Mouse (Mus musculus): ENCODE measurements at regions not wholly inside any gene's neighbourhood (a gene's known extent, or its start where the extent isn't known, plus 50 kb on each side); places are given as distances from the start of the nearest gene placed in this dataset.

DNA sequence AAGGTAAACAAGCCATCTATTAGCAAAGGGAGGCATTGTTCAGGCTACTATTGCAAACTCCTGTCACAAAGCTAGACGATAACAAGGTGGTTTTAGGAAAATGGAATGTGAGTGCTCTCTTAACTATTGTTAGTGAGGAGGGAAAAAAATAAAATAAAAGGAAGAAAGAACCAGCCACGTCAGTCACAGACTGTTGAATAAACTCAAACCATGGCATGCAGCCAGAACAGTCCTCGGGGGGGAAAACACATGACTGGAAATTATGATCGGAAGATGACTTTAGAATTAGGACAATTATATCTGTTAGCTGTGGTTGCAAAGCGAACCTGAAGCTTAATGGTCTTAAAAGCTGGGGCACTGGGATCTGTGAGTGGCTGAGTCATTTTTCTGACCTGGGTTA, 524.1 kb downstream of the Tbc1d22a start:
- DNase-seq, result no peak

- no peak for DNase-seq
Measured at GRCm38 (mm10) chr15:86738776-86739175, 524.5 kb downstream of the Tbc1d22a start.

GRCm38 (mm10) chr15:86751436-86752136, 537.3 kb downstream of the Tbc1d22a start:
- no peak for DNase-seq

DNA sequence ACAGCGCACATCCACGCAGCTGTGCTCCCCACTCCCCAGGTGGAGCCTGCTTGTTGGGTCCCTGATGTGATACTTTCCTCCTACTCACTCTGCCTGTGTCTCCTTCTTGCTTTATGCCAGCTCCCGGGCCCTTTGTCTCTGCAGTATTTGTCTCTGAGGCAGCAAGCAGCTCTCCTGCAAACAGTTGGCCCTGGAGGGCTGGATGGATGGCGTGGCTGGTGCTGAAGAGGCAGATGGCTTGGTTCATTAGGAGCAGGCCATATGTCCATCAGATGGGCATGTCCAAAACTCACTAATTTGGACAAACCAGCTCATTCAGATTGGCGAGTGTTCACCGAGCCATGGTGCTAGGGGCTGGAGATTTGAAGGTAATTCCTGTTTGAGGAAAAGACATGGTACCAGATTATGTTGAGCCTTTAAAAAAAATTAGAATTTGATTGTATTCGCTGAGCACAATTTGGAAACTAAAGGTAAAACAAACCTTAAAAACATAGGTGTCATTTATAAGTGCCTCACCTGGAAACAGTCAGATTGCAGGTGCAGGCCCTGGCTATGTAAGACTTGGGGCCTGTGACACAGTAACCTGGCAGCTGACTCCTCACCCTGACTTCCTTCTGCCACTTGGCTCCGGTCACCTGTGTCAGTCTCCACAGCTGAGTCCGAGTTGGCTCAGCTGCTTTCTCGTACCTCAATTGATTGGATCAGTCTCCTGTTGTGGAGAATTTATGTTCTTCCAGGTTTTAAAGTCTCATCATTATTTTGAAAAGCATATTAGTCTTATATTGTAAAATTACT, 549.5 kb downstream of the Tbc1d22a start:
- DNase-seq, result no peak

DNA sequence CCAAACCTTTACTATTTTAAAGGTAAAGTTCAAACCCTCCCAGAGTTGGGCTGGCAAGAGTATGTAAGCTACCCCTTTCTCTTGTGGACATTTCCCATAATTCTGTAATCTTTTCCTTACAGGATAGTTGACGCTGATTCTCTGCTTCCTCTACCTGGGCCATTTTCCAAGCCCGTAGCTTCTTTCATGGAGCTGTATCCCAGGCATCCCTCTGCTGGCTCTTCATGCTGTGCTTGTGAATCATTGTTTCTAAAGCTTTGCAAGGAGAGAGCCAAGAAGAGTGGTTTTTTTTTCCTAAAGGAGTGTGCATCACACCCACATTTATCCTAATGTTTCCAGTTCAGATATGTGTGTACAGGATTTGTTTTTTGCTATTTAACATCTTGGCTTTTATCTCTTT, 553.4 kb downstream of the Tbc1d22a start:
- DNase-seq, result no peak

GRCm38 (mm10) chr15:86773041-86773440, 558.8 kb downstream of the Tbc1d22a start:
- peak; percentile 25 to 46 for DNase-seq

GRCm38 (mm10) chr15:86777998-86778397, 563.7 kb downstream of the Tbc1d22a start:
- DNase-seq, result peak in 1 of 2 experiments; percentile 38

- DNase-seq, result no peak
Measured at GRCm38 (mm10) chr15:86781160-86781559, 566.9 kb downstream of the Tbc1d22a start.

DNA sequence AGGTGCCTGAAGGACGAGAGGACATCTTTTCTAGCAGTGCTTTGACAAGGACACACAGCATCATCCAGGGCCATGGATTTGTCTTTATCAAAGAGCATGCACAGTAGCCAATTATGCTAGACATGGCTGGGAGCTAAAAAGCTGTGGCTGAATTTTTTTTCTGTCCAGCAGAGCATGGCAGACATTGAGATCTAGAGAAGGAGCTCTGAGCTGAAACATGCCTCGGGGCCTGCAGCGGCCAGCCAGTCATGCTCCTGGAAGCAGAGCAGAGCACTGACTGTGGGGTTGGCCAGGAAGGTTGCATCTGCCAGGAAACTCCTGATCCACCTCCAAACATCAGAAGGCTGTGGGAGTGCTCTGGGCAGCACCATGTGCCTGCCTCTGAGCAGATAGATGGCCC, 580.5 kb downstream of the Tbc1d22a start:
- DNase-seq, result no peak

GRCm38 (mm10) chr15:86798474-86799178, 584.4 kb downstream of the Tbc1d22a start:
- no peak for DNase-seq

GRCm38 (mm10) chr15:86807296-86808080, 593.2 kb downstream of the Tbc1d22a start:
- no peak for DNase-seq

DNA sequence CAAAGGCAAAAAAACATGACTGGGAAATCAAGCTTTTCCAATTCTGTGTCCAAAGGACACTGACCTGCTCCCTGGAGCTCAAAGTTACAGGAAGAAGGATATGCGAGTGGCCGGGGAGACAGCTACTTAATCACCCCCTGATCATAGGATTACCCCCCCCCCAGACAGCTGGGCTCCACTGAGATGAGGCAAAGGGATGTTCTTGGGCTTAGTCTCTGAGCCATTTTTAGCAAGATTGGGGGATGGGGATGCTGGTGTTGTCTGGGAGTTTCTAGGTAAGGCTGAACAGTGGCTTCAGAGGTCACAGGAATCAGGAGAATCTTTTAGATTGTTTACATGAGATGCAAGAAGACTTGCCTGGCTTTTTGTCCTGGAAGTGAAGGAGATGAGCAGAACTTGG, 597.6 kb downstream of the Tbc1d22a start:
- no peak for DNase-seq

DNA sequence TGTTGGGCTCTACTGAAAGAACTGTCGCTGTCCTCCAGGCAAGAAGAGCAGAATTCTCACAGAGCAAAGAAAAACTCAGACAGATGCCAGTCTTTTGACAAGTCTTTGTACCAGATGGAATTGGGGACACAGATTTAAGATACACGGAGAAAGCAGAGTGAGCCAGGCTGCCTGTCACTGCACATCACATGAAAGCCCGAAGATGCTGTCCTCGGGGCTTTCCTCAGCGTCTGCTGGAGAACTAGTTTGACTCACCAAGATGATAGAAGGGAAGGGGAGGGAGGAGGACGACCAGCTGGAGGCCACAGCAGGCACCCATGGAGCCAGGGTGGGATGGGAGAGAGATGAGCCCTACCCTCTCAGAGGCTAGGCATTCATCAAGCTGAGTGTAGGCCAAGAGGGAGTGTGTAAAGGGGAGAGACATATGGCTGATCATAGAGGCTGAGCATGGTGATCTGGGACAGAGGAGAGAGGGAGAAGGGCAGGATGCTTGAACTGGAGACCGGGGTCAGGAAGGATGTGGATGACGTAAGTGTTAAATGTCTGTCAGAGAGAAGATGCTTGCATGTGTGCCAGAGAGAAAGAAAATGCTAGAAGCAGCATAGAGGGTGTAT, 600.7 kb downstream of the Tbc1d22a start:
- DNase-seq, result peak in 1 of 2 experiments; percentile 32

DNA sequence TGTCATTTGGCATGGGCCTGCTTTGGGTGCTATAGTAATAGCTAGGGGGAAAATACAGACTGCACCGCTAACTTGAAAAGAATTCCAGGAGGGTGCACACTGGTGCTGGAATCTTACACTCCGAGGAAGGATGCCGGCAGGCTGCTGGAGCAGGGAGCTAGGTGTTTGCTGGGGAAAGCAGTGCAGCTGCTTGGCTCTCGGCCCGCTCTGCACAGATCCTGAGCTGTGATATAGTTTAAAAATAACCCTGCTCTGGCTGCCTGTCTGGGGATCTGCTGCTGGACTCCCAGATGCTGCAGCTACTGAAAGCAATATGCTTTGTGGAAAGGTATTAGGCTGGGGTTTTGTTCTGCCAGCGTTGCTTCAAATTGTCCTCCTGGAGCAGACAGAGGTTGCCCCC, 621.7 kb downstream of the Tbc1d22a start:
- peak in 1 of 2 experiments; percentile 31 for DNase-seq

DNA sequence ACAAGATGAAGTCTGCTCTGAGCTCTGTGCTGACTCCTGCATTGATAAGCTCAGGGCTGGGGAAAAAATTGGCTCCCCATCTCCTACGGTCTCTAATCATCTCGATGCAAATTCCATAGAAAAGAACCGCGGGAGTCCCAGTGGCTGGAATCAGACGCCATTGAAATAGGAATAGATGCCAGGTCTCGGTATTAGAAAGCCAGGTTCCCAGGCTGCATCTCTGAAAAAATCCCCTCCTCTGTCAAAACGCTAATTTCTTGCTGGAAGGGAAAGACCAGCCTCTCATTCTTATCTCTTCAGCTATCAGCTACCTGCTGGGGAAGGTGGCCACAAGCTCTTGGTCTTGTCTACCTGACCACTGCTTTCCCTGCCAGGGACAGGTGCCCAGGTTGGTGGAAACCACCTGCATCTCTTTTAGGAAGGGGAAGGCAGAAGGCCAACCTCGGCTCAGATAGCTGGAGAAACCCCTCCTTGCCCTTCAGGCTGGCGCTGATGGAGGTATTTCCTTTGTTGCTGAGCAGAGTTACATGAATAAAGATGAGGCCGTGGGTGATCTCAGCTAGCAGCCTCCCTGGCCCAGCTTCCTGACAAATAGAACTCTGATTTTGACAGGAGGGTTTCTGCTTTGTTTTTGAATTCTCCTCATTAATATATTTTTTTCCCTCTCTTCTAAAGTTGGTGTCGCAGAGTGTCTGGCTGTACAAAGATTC, 638.1 kb downstream of the Tbc1d22a start:
- no peak for DNase-seq

GRCm38 (mm10) chr15:86858356-86858906, 644.2 kb downstream of the Tbc1d22a start:
- DNase-seq, result no peak

GRCm38 (mm10) chr15:86875721-86876309, 661.6 kb downstream of the Tbc1d22a start:
- DNase-seq, result no peak

- DNase-seq, result no peak
Measured at GRCm38 (mm10) chr15:86896974-86897373, 647.1 kb upstream of the Fam19a5 start.

DNA sequence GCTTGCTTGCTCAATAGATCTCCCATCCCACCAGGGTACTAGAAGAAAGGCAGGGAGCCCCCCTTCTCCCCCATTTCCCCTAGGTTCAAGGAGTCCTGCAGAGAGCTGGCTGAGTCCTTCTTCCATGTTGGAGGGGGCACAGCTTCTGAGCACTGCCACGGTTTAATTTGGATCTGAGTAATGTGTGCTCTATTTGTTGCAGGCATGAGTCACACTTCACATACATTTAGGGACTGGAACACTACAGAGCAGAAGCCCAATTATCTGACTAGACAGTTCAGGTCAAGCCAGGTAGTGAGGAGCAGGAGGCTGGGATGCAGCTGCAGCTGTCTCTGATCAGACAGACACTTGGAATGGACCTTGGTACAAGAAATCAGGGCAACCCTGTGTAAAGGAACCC, 644.1 kb upstream of the Fam19a5 start:
- no peak for DNase-seq

- DNase-seq, result no peak
Measured at GRCm38 (mm10) chr15:86903006-86903405, 641.1 kb upstream of the Fam19a5 start.

DNA sequence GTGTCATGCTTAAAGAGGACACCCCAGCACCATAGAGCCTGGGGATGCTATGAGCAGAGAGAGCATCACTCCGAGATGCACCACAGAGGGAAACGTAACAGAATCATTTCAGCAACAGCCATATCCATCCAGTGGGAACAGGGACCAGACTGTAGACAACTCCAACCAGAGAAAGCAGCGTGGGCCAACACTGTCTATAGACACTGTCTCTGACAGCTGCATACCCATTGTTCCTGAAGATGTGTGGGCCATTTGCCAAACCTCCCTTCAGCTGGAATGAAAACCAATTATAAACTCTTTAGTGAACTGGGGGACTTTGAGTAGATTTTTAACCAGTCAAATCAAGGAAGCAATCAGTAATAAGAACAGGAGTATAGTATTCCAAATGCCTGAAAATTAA, 630.8 kb upstream of the Fam19a5 start:
- DNase-seq, result no peak

Data from lung, postnatal 4 days (tissue).